Mouse (Mus musculus): ENCODE data around the gene Cyld. TPM values are rescaled to one million over a fixed set of nuclear protein-coding genes. Genes with fewer than 3 reads are reported as not detected.
"Not testable (repeated sequence)": the region's sequence is repeated elsewhere in the genome, so short reads cannot be mapped to it uniquely, and the experiment has no call there.

Cyld gene
- total RNA-seq, 2 experiments from 2014 or later = 91.2 to 111 TPM

DNA sequence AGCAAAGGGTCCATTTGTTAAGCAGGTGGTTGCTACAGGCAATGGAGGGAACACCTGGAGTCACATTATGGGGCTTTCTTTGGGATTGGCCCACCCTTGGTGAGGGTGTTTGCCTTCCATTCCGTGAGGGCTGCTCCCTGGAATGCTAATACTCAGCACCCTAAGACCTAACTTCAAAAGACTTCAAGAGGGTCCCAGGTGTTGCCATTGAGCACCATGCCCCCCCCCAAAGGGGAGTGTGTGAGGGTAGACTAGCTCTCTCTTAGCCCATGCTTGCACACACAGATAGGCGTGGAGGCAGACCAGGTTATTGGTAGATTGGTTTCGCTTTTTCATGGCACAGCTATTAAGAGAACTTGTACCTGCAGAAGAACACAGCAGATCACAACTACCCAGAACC, 83.3 kb downstream of the Cyld start:
- intact Hi-C loops (cut with DNase I) = no loop called here

GRCm38 (mm10) chr8:88781283-88781682, 84.5 kb downstream of the Cyld start:
- intact Hi-C loops (cut with DNase I) = no loop called here
- no peak for DNase-seq (ENCODE audit: low spot score in 2 of 2)

More for the DNA sequence above, 83.3 kb downstream of the Cyld start:
- no peak for DNase-seq (ENCODE audit: low spot score in 2 of 2)

DNA sequence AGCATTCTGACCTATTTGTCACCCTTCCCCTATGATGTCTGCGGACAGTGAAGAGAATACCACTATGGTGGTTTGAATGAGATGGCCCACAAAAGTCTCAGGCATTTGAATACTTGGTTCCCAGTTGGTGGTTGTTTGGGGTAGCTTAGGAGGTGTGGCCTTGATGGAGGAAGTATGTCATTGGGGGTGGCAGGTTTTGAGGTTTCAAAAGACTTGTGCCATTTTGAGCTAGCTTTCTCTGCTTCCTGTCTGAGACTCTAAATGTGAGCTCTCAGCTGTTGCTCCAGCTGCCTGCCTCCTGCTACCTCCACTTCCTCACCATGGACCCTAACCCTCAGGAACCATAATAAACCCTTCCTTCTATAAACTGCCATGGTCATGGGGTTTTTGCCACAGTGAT, 86.9 kb downstream of the Cyld start:
- DNase-seq (ENCODE audit: low spot score in 2 of 2) = no peak
- intact Hi-C loops (cut with DNase I) = no loop called here

DNA sequence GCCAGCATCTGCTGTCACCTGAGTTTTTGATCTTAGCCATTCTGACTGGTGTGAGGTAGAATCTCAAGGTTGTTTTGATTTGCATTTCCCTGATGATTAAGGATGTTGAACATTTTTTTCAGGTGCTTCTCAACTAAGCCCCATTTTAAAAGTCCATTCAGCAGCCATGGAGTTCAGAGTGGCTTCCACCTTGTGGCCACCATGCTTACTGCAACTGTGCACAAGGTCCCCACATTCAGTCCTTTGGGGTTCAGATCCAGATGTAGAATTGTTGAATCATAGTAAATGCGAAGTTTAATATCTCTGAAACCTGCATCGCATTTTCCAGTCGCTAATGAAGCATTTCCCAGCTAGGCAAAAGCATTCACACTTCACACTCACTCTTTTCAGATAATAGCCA, 91.5 kb downstream of the Cyld start:
- DNase-seq (ENCODE audit: low spot score in 2 of 2); intact Hi-C loops (cut with DNase I): not testable (repeated sequence)

GRCm38 (mm10) chr8:88792691-88793323, 96.0 kb downstream of the Cyld start:
- intact Hi-C loops (cut with DNase I) = loop anchor here (10.0 kb wide), 1 partner anchor 782 kb away; no protein-coding TSS in a partner anchor
- peak; percentile 39 to 42 for DNase-seq (ENCODE audit: low spot score in 2 of 2)

GRCm38 (mm10) chr8:88793324-88793722, 96.5 kb downstream of the Cyld start:
- DNase-seq (ENCODE audit: low spot score in 2 of 2) = no peak
- intact Hi-C loops (cut with DNase I) = loop anchor here (10.0 kb wide), 1 partner anchor 781 kb away; no protein-coding TSS in a partner anchor

GRCm38 (mm10) chr8:88793746-88794614, 97.2 kb downstream of the Cyld start:
- intact Hi-C loops (cut with DNase I) = loop anchor here (10.0 kb wide), 1 partner anchor 781 kb away; no protein-coding TSS in a partner anchor
- DNase-seq (ENCODE audit: low spot score in 2 of 2) = no peak

DNA sequence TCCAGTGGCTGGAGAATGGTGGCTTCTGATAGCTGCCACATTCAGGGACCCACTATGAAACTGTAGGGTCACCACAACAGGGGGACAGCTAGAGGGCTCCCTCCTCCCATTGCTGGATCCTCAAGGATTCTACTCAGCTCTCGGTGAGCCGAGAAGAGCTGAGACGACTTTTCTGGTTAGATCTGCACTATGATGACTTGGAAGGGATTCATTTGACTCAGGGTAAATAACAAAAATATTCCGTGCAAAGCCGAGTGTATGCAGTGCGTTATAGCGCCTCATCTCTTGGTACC, 97.7 kb downstream of the Cyld start:
- intact Hi-C loops (cut with DNase I) = loop anchor here (10.0 kb wide), 1 partner anchor 780 kb away; no protein-coding TSS in a partner anchor
- no peak for DNase-seq (ENCODE audit: low spot score in 2 of 2)

- intact Hi-C loops (cut with DNase I) = loop anchor here (10.0 kb wide), 1 partner anchor 779 kb away; no protein-coding TSS in a partner anchor
These were observed 99.1 kb downstream of the Cyld start for GRCm38 (mm10) chr8:88795896-88796295.

GRCm38 (mm10) chr8:88796651-88797050, 99.8 kb downstream of the Cyld start:
- intact Hi-C loops (cut with DNase I) = loop anchor here (10.0 kb wide), 1 partner anchor 778 kb away; no protein-coding TSS in a partner anchor
- no peak for DNase-seq (ENCODE audit: low spot score in 2 of 2)

More at GRCm38 (mm10) chr8:88795896-88796295, 99.1 kb downstream of the Cyld start:
- no peak for DNase-seq (ENCODE audit: low spot score in 2 of 2)

Other genes starting within 250 kb of the Cyld start
- gene Nkd1, start 175.7 kb upstream of the Cyld start, total RNA-seq (2021) = 10 to 100 TPM; 18.8 to 18.9 TPM
- gene Snx20, start 60.9 kb upstream of the Cyld start, total RNA-seq (2021) = 1 to 10 TPM; 1.6 to 1.7 TPM
- under 1 TPM; 0.27 to 0.45 TPM for gene Nod2, start 49.7 kb upstream of the Cyld start, total RNA-seq (2021)